Mouse (Mus musculus): ENCODE data around the gene Ulk4. TPM values are rescaled to one million over a fixed set of nuclear protein-coding genes. Genes with fewer than 3 reads are reported as not detected.
"Not testable (repeated sequence)": the region's sequence is repeated elsewhere in the genome, so short reads cannot be mapped to it uniquely, and the experiment has no call there.

Gene Ulk4
- polyA plus RNA-seq, 1 experiment from 2014 or later: 144 TPM

- H3K4me3 ChIP-seq: no peak overlapping the region
- H3K9ac ChIP-seq: no peak overlapping the region
- H3K36me3 ChIP-seq: no peaks in the 10 kb centered on the region
- ATAC-seq (ENCODE audit: low FRiP score, low read depth): no peak
- peaks cover 30% of the 10 kb centered on the region for H3K4me1 ChIP-seq
- no peaks in the 10 kb centered on the region; the same call in 1 of the 2 replicates for H3K27me3 ChIP-seq (replicated peaks)
- H3K4me2 ChIP-seq (replicated peaks): 0 out of 2 replicates have a peak overlapping the region, but pooled peaks have one; percentile 21
- H3K27ac ChIP-seq: no peak overlapping the region
- H3K9me3 ChIP-seq: no peaks in the 10 kb centered on the region
- 52% methylated on average over 3 of the region's 3 CpGs for WGBS
Measured at GRCm38 (mm10) chr9:121062671-121063070, 214.3 kb downstream of the Ulk4 start.

DNA sequence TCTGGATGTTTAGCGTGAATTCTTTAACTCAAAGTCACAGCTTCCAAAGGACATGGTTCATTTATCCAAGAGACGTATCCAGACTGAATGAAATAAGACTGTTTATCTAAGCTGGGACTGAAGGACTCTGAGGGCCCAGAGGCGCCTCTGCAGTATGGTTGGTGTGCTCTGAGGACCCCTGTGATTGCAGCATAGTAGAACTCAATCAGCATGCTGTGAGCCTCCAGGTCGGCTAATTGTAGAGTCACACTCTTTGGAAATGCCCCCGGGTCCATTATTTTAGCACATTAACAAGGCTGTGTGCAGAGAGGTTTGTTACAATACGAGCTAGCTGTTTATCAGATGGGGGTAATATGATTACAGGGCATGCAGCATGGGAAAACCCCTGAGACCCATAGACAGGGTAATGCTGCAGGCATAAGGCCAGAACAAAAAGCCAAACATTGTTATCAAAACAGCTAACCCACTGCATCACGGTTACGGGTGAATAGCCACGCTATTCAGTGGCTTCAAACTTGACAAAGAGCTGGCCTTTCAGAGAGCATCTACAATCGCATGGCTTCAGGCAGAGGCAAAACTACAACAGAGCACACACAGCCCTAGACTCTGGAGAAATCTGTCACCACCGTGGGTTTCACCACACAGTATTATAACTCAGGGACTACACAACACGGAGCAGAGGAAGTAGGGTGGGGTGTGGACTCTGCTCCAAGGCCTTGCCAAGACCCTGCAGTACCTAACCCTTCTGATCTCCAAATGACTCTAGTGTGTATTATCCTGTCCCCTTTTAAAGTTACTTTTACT is 215.0 kb downstream of the Ulk4 start:
- H3K4me1 ChIP-seq: peaks cover 28% of the 10 kb centered on the region
- no peak overlapping the region for H3K9ac ChIP-seq
- no peak overlapping the region for H3K27ac ChIP-seq
- H3K4me2 ChIP-seq (replicated peaks): peak overlapping the region; percentile 21; the same call in 1 of the 2 replicates
- WGBS: 12% methylated on average over 12 of the region's 12 CpGs
- no peaks in the 10 kb centered on the region for H3K9me3 ChIP-seq
- no peak overlapping the region for H3K4me3 ChIP-seq
- H3K36me3 ChIP-seq: no peaks in the 10 kb centered on the region
- ATAC-seq (ENCODE audit: low FRiP score, low read depth): peak; percentile 89
- no peaks in the 10 kb centered on the region; the same call in 1 of the 2 replicates for H3K27me3 ChIP-seq (replicated peaks)

DNA sequence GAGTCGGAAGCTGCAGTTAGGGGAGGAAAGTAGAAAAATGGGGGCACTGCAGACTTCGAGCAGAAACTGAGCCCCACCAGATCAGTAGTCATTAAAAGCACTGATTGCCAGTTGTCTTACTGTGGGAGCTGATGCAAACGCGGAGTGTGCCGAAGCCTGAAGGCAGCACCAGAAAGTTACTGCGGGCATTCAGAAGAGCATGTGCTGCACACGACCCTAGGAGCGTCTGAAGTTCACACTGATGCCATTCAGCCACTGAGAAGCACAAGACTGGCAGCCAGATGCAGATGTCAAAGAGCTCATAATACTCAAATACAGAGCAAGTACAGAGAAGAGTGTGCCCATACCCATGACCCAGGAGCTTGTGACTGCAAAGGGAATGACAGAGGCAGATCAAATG is 216.7 kb downstream of the Ulk4 start:
- no peaks in the 10 kb centered on the region for H3K36me3 ChIP-seq
- H3K4me3 ChIP-seq: no peak overlapping the region
- no peak overlapping the region for H3K27ac ChIP-seq
- no peaks in the 10 kb centered on the region; the same call in 1 of the 2 replicates for H3K27me3 ChIP-seq (replicated peaks)
- no peak overlapping the region for H3K4me2 ChIP-seq (replicated peaks)
- WGBS: 73% methylated on average over 8 of the region's 8 CpGs
- no peaks in the 10 kb centered on the region for H3K9me3 ChIP-seq
- peaks cover 28% of the 10 kb centered on the region for H3K4me1 ChIP-seq
- ATAC-seq (ENCODE audit: low FRiP score, low read depth): no peak
- no peak overlapping the region for H3K9ac ChIP-seq

DNA sequence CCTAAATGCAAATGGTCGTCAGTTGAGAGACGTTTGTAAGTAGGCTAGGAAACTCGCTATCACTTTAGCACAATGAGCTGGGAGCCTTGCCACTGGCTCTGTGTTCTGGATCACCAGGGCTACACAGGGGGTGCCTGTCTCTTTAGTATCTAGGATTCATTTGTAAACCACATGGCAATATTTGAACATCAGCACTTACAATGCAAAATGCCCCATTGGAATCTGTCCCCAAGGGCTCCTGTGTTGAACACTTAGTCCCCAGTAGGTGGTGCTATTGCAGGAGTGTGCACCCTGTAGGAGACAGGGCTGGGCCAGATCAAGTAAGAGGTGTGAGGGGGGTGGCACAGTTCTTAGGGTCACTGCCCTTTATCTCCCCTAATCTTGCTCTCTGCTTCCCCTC is 217.7 kb downstream of the Ulk4 start:
- Histone ChIP-seq H3K27me3 (replicated peaks) (no peaks in the 10 kb centered on the region; the same call in 1 of the 2 replicates), H3K9ac (no peak overlapping the region), H3K4me3 (no peak overlapping the region), H3K9me3 (no peaks in the 10 kb centered on the region), H3K4me2 (replicated peaks) (no peak overlapping the region), H3K36me3 (no peaks in the 10 kb centered on the region), H3K4me1 (peaks cover 28% of the 10 kb centered on the region), H3K27ac (no peak overlapping the region)
- WGBS: 95% methylated on average over 3 of the region's 3 CpGs
- ATAC-seq (ENCODE audit: low FRiP score, low read depth): no peak

DNA sequence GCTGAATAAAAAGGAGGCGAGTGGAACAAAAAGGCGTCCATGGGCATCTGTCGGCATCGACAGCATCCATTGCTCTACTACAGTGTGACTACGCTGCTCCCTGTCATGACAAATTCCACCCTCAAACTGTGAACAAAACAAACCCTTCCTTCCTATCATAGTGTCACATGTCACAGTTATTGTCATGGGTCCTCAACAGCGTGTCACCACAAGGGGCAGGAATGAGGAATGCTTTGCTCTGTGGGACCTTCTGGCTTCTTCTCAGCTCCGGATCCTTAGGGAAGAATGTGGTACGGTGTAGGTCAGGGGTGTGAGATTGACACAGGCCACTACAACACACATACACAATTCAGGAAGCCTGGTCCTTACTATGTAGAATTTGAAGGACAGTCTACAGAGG is 218.5 kb downstream of the Ulk4 start:
- H3K9ac ChIP-seq: no peak overlapping the region
- H3K36me3 ChIP-seq: no peaks in the 10 kb centered on the region
- H3K4me1 ChIP-seq: peaks cover 28% of the 10 kb centered on the region
- 87% methylated on average over 8 of the region's 8 CpGs for WGBS
- no peak overlapping the region for H3K4me2 ChIP-seq (replicated peaks)
- no peak overlapping the region for H3K27ac ChIP-seq
- ATAC-seq (ENCODE audit: low FRiP score, low read depth): no peak
- no peaks in the 10 kb centered on the region for H3K9me3 ChIP-seq
- no peak overlapping the region for H3K4me3 ChIP-seq
- H3K27me3 ChIP-seq (replicated peaks): no peaks in the 10 kb centered on the region; the same call in 1 of the 2 replicates

DNA sequence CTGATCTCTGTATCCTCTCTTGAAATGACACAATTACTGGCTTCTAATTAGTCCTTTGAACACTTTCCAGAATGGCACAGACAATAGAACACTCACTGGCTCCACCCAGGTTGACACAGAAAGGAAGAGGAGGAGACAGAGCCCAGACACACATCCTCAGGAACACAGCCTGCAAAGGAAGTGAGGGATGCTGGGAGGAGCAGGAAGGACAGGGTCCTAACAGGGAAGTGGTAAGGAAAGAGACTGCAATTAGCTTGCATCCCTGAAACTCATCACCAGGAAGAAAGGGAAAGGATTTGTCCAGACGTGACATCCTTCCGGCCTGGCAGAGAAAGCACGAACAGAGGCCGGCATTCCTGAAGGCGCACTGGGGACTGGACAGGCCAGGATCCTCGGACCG is 218.9 kb downstream of the Ulk4 start:
- H3K9ac ChIP-seq: no peak overlapping the region
- no peaks in the 10 kb centered on the region for H3K9me3 ChIP-seq
- H3K27me3 ChIP-seq (replicated peaks): no peaks in the 10 kb centered on the region; the same call in 1 of the 2 replicates
- no peak for ATAC-seq (ENCODE audit: low FRiP score, low read depth)
- H3K4me1 ChIP-seq: peaks cover 28% of the 10 kb centered on the region
- WGBS: 85% methylated on average over 7 of the region's 7 CpGs
- no peak overlapping the region for H3K4me3 ChIP-seq
- no peak overlapping the region for H3K27ac ChIP-seq
- no peaks in the 10 kb centered on the region for H3K36me3 ChIP-seq
- H3K4me2 ChIP-seq (replicated peaks): no peak overlapping the region

GRCm38 (mm10) chr9:121057401-121057800 is 219.6 kb downstream of the Ulk4 start:
- no peak for ATAC-seq (ENCODE audit: low FRiP score, low read depth)
- no peak overlapping the region for H3K9ac ChIP-seq
- 38% methylated on average over 9 of the region's 9 CpGs for WGBS
- H3K4me2 ChIP-seq (replicated peaks): no peak overlapping the region
- peaks cover 21% of the 10 kb centered on the region for H3K4me1 ChIP-seq
- no peak overlapping the region for H3K27ac ChIP-seq
- H3K4me3 ChIP-seq: no peak overlapping the region
- no peaks in the 10 kb centered on the region for H3K36me3 ChIP-seq
- H3K9me3 ChIP-seq: no peaks in the 10 kb centered on the region
- no peaks in the 10 kb centered on the region for H3K27me3 ChIP-seq (replicated peaks)

DNA sequence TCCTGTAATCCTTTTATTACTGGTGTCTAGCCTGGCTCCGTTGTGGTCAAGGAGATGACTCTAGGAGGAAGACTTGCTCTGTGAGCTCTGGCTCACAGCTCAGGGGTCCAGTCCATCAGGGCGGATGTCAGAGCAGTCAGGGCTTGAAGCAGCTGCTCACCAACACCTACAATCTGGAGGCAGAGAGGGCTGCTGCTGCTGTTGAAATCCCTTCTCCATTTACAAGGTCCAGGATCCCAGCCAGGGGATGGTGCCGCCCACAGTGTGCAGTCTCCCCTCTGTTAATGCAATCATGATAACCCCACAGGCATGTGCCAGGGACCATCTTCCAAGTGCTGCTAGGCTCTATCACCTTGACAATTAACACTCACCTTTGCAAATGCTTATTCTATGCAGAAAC is 220.5 kb downstream of the Ulk4 start:
- Histone ChIP-seq H3K27me3 (replicated peaks) (no peaks in the 10 kb centered on the region), H3K36me3 (no peaks in the 10 kb centered on the region), H3K4me3 (no peak overlapping the region), H3K9ac (no peak overlapping the region), H3K9me3 (no peaks in the 10 kb centered on the region), H3K27ac (no peak overlapping the region), H3K4me1 (peaks cover 13% of the 10 kb centered on the region), H3K4me2 (replicated peaks) (no peak overlapping the region)
- 86% methylated on average over 3 of the region's 3 CpGs for WGBS
- no peak for ATAC-seq (ENCODE audit: low FRiP score, low read depth)

GRCm38 (mm10) chr9:121056036-121056435 is 221.0 kb downstream of the Ulk4 start:
- H3K36me3 ChIP-seq: no peaks in the 10 kb centered on the region
- H3K4me3 ChIP-seq: no peak overlapping the region
- WGBS: 89% methylated on average over 5 of the region's 5 CpGs
- no peak for ATAC-seq (ENCODE audit: low FRiP score, low read depth)
- no peaks in the 10 kb centered on the region for H3K9me3 ChIP-seq
- no peak overlapping the region for H3K9ac ChIP-seq
- H3K27ac ChIP-seq: no peak overlapping the region
- no peaks in the 10 kb centered on the region for H3K27me3 ChIP-seq (replicated peaks)
- peaks cover 8% of the 10 kb centered on the region for H3K4me1 ChIP-seq
- H3K4me2 ChIP-seq (replicated peaks): no peak overlapping the region

DNA sequence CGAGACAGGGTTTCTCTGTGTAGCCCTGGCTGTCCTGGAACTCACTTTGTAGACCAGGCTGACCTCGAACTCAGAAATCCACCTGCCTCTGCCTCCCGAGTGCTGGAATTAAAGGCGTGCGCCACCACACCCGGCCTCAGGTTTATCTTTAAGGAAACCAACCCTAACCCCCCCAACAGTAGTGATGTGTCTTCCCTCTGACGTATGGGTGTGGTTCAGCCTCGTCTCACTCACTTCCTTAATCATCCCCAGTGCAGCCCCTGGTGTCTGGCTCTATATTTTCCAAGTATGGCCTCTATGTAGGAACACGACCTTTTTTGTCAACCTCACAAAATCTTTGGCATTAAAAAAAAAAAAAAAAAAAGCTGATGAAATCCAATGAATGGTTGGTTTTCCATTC is 231.3 kb downstream of the Ulk4 start:
- not testable (repeated sequence) for H3K9ac ChIP-seq; H3K36me3 ChIP-seq; H3K9me3 ChIP-seq; H3K4me3 ChIP-seq; H3K27ac ChIP-seq; H3K4me2 ChIP-seq (replicated peaks); H3K27me3 ChIP-seq (replicated peaks); ATAC-seq (ENCODE audit: low FRiP score, low read depth); H3K4me1 ChIP-seq
- WGBS: 83% methylated on average over 9 of the region's 9 CpGs

GRCm38 (mm10) chr9:121044471-121045206 is 232.4 kb downstream of the Ulk4 start:
- 0 out of 2 replicates have a peak, but pooled peaks cover 3% of the 10 kb centered on the region for H3K4me1 ChIP-seq
- no peak overlapping the region for H3K4me2 ChIP-seq (replicated peaks)
- no peaks in the 10 kb centered on the region for H3K36me3 ChIP-seq
- no peaks in the 10 kb centered on the region for H3K27me3 ChIP-seq (replicated peaks)
- H3K9me3 ChIP-seq: no peaks in the 10 kb centered on the region
- no peak overlapping the region for H3K27ac ChIP-seq
- ATAC-seq (ENCODE audit: low FRiP score, low read depth): no peak
- no peak overlapping the region for H3K4me3 ChIP-seq
- H3K9ac ChIP-seq: no peak overlapping the region
- 78% methylated on average over 17 of the region's 17 CpGs for WGBS

DNA sequence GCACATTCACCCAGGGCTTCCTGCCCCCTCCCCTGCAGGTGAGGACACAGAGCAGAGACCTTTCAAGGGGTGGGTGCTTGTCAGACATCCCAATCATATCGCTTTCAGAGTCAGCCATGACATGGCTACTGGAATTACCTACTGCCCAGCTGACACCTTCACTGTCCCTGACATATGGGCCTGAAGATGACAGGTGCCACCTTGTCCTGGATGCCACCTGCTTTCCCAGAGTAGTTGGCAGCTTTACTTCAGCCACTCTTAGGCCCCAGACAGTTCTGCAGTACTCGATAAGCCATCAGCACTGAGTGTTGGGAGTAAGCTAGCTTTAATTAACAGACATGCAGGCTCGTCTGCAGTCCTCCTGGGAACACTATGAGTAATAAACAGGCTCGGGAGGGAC is 234.0 kb downstream of the Ulk4 start:
- no peak overlapping the region for H3K4me2 ChIP-seq (replicated peaks)
- H3K27me3 ChIP-seq (replicated peaks): no peaks in the 10 kb centered on the region
- H3K4me1 ChIP-seq: peaks cover 7% of the 10 kb centered on the region; the same call in 1 of the 2 replicates
- no peak overlapping the region for H3K27ac ChIP-seq
- H3K36me3 ChIP-seq: no peaks in the 10 kb centered on the region
- ATAC-seq (ENCODE audit: low FRiP score, low read depth): no peak
- no peak overlapping the region for H3K9ac ChIP-seq
- 78% methylated on average over 4 of the region's 4 CpGs for WGBS
- H3K4me3 ChIP-seq: no peak overlapping the region
- H3K9me3 ChIP-seq: no peaks in the 10 kb centered on the region
